Mouse (Mus musculus) ES-E14 (cell line): ENCODE measurements around the gene Plcd1.

Source experiments
- HCFC1 ChIP-seq: IDR thresholded peaks from 2 replicates; pipeline ENCODE4 v1.6.1; 2012; ENCODE audit warnings: low read length, inconsistent platforms, borderline replicate concordance; ENCODE audit not compliant: insufficient read depth
- MAFK ChIP-seq: IDR thresholded peaks from 2 replicates; pipeline ENCODE4 v1.6.1; 2014; ENCODE audit warnings: mild to moderate bottlenecking, low read depth, low read length, inconsistent platforms; ENCODE audit not compliant: insufficient read depth
- ZNF384 ChIP-seq: IDR thresholded peaks from 2 replicates; pipeline ENCODE4 v1.6.1; 2012; ENCODE audit warnings: low read depth, low read length, inconsistent platforms

DNA sequence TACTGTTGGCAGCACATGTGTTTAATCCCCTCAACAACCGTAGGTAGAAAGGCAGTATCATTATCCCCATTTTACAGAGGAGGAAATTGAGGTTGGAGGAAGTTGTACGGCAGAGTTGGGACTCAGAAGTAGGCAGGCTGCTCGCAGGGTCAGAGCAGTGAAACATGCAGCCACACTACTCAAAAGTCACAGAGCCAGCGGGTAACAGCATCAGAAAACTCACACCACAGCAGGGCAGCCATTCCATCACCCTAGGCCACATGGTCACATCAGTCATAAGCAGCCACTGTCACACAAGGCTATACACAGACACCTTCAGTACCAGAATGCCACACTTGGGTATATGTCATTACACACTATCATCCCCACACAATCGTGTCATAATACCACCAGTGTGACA is 6.0 kb downstream of the Plcd1 start:
- no peak for TF ChIP-seq HCFC1
- TF ChIP-seq ZNF384 = no peak
- no peak for TF ChIP-seq MAFK
